Comparison of ENCODE assay signal across 29 mouse cellular contexts in the genomic region with DNA sequence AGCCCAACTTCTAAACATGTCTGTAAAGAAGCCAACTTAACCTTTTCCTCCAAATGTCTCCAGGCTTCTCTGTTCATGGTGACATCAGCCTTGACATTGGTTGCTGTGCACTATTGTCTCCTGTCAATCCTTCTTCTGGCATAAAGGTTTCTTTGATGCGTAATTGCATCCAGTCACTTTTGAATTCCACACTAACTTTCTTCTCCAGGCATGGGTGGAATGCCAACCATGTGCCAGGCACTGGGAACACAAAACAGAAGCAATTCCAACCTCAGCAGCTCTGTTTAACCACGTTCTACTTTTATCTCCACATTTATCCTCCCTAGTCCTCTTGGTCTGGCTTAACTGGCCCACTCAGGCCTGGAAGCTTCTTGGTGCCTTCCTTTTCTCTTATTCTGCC. TPM values are rescaled to one million over a fixed set of nuclear protein-coding genes. Genes with fewer than 3 reads are reported as not detected.
DNase-seq lines count a peak whose midpoint lies in the region; ATAC-seq and TF ChIP-seq lines count a peak whose summit lies in the region.
"Had no signal": no experiment of that assay in that cellular context is flagged by ENCODE, and none has a peak within 500 bp of the region (broad histone marks: within the 10 kb centered on the region; RNA-seq: fewer than 3 reads in every experiment).

No protein-coding gene starts in this region.

- DNase-seq in heart, adult 2 months: no peak
- no peak for DNase-seq in heart, embryonic 10.5 days (ENCODE audit: low spot score)
- DNase-seq in heart, postnatal 10 days: peak; percentile 22 to 31
- peak; percentile 65 for DNase-seq in midbrain, embryonic 11.5 days (ENCODE audit: low spot score, missing footprints)
- no peak for DNase-seq in natural killer cell, adult 2 months (ENCODE audit: low spot score in 2 of 2)
- DNase-seq: adrenal gland, postnatal 25 days; cerebellum, adult 18-20 months; cerebellum, postnatal 25 days; gastrocnemius, postnatal 36 days; kidney, adult 9 months; kidney, postnatal 10 days; liver, postnatal 0 days; lung, postnatal 36 days; retina, postnatal 1 day; right cerebral cortex, postnatal 14 days; thymus, postnatal 4 days had no signal

- no peaks in the 10 kb centered on the region for H3K9me3 ChIP-seq in heart, embryonic 10.5 days
- H3K9me3 ChIP-seq in heart, embryonic 12.5 days (replicated peaks): no peaks in the 10 kb centered on the region
- H3K9me3 ChIP-seq in midbrain, embryonic 11.5 days (ENCODE audit: control insufficient read depth, low read length): no peaks in the 10 kb centered on the region
- H3K9me3 ChIP-seq in midbrain, embryonic 15.5 days: no peaks in the 10 kb centered on the region
- H3K9me3 ChIP-seq: embryonic facial prominence, embryonic 10.5 days; embryonic facial prominence, embryonic 15.5 days; forebrain, embryonic 13.5 days; hindbrain, embryonic 12.5 days; limb, embryonic 12.5 days; liver, embryonic 12.5 days; midbrain, embryonic 12.5 days; neural tube, embryonic 15.5 days had no signal

- no peaks in the 10 kb centered on the region for H3K27me3 ChIP-seq in heart, adult 2 months (ENCODE audit: control insufficient read depth, insufficient read depth, low read length)
- no peaks in the 10 kb centered on the region for H3K27me3 ChIP-seq in heart, embryonic 10.5 days (ENCODE audit: insufficient read depth, poor library complexity, severe bottlenecking)
- no peaks in the 10 kb centered on the region for H3K27me3 ChIP-seq in heart, embryonic 12.5 days (replicated peaks)
- no peaks in the 10 kb centered on the region for H3K27me3 ChIP-seq in midbrain, embryonic 11.5 days (ENCODE audit: control insufficient read depth, insufficient read depth, low read length)
- no peaks in the 10 kb centered on the region for H3K27me3 ChIP-seq in midbrain, embryonic 15.5 days (replicated peaks)
- H3K27me3 ChIP-seq: embryonic facial prominence, embryonic 15.5 days; forebrain, embryonic 13.5 days; hindbrain, embryonic 12.5 days; limb, embryonic 12.5 days; liver, embryonic 12.5 days; midbrain, embryonic 12.5 days; neural tube, embryonic 15.5 days had no signal

- TF ChIP-seq EP300 in heart, adult 2 months (IDR thresholded peaks at IDR 0.05; ENCODE audit: insufficient read depth, low read depth, low read length): no peak

- peak overlapping the region; percentile 15 for H3K27ac ChIP-seq in heart, adult 2 months
- H3K27ac ChIP-seq in heart, embryonic 10.5 days: no peak overlapping the region
- H3K27ac ChIP-seq in heart, embryonic 12.5 days (ENCODE audit: poor library complexity, severe bottlenecking): no peak overlapping the region
- no peak overlapping the region for H3K27ac ChIP-seq in midbrain, embryonic 11.5 days (ENCODE audit: low read depth, low read length)
- H3K27ac ChIP-seq in midbrain, embryonic 15.5 days: no peak overlapping the region
- H3K27ac ChIP-seq: embryonic facial prominence, embryonic 10.5 days; embryonic facial prominence, embryonic 15.5 days; forebrain, embryonic 13.5 days; hindbrain, embryonic 12.5 days; left cerebral cortex, adult 2 months; limb, embryonic 12.5 days; liver, embryonic 12.5 days; midbrain, embryonic 12.5 days; neural tube, embryonic 15.5 days had no signal

- no peak overlapping the region for H3K4me3 ChIP-seq in heart, adult 2 months
- H3K4me3 ChIP-seq in heart, embryonic 10.5 days: no peak overlapping the region
- no peak overlapping the region for H3K4me3 ChIP-seq in heart, embryonic 12.5 days
- H3K4me3 ChIP-seq in midbrain, embryonic 11.5 days (ENCODE audit: low read depth, low read length): no peak overlapping the region
- no peak overlapping the region for H3K4me3 ChIP-seq in midbrain, embryonic 15.5 days
- H3K4me3 ChIP-seq: embryonic facial prominence, embryonic 10.5 days; embryonic facial prominence, embryonic 15.5 days; forebrain, embryonic 13.5 days; hindbrain, embryonic 12.5 days; left cerebral cortex, adult 2 months; limb, embryonic 12.5 days; liver, embryonic 12.5 days; midbrain, embryonic 12.5 days; neural tube, embryonic 15.5 days had no signal

- H3K4me1 ChIP-seq in heart, adult 2 months (ENCODE audit: control insufficient read depth, insufficient read depth, low read length): peaks cover 20% of the 10 kb centered on the region
- H3K4me1 ChIP-seq in heart, embryonic 10.5 days: peaks cover 29% of the 10 kb centered on the region
- peaks cover 52% of the 10 kb centered on the region for H3K4me1 ChIP-seq in heart, embryonic 12.5 days (replicated peaks)
- peaks cover 17% of the 10 kb centered on the region for H3K4me1 ChIP-seq in midbrain, embryonic 11.5 days (ENCODE audit: control insufficient read depth, insufficient read depth, low read length)
- peaks cover 37% of the 10 kb centered on the region for H3K4me1 ChIP-seq in midbrain, embryonic 15.5 days

- H3K4me2 ChIP-seq in heart, embryonic 12.5 days: no peak overlapping the region
- no peak overlapping the region for H3K4me2 ChIP-seq in midbrain, embryonic 11.5 days
- H3K4me2 ChIP-seq in midbrain, embryonic 15.5 days: no peak overlapping the region
- H3K4me2 ChIP-seq: embryonic facial prominence, embryonic 15.5 days; forebrain, embryonic 13.5 days; hindbrain, embryonic 12.5 days; limb, embryonic 12.5 days; liver, embryonic 12.5 days; midbrain, embryonic 12.5 days; neural tube, embryonic 15.5 days had no signal

- no peak for TF ChIP-seq CTCF in heart, adult 2 months (IDR thresholded peaks at IDR 0.05)

- WGBS in heart, adult 2 months: 38% methylated on average over 2 of the region's 2 CpGs
- 56% methylated on average over 2 of the region's 2 CpGs for WGBS in heart, embryonic 10.5 days
- WGBS in heart, embryonic 12.5 days: 42% methylated on average over 2 of the region's 2 CpGs
- WGBS in midbrain, embryonic 11.5 days: 93% methylated on average over 2 of the region's 2 CpGs
- WGBS in midbrain, embryonic 15.5 days: 85% methylated on average over 2 of the region's 2 CpGs

- intact Hi-C loops in heart, adult 2 months (cut with DNase I): loop anchor here (5.0 to 10.0 kb wide), 3 partner anchors 129 to 171 kb away; a partner anchor contains a TSS
- intact Hi-C loops in heart, postnatal 10 days (cut with DNase I): loop anchor here (5.0 kb wide), 1 partner anchor 129 kb away; no protein-coding TSS in a partner anchor

- H3K36me3 ChIP-seq in heart, adult 2 months (ENCODE audit: control insufficient read depth, insufficient read depth, low read length): peaks cover 50% of the 10 kb centered on the region
- H3K36me3 ChIP-seq in heart, embryonic 10.5 days: peaks cover 31% of the 10 kb centered on the region
- peaks cover 34% of the 10 kb centered on the region for H3K36me3 ChIP-seq in heart, embryonic 12.5 days
- peaks cover 7% of the 10 kb centered on the region; the same call in 1 of the 2 replicates for H3K36me3 ChIP-seq in midbrain, embryonic 11.5 days (ENCODE audit: control insufficient read depth, insufficient read depth, low read length)
- H3K36me3 ChIP-seq in midbrain, embryonic 15.5 days (replicated peaks): no peaks in the 10 kb centered on the region; the same call in 1 of the 2 replicates

- ATAC-seq in heart, embryonic 12.5 days (ENCODE audit: insufficient number of reproducible peaks, low FRiP score): no peak
- no peak for ATAC-seq in midbrain, embryonic 11.5 days (ENCODE audit: low FRiP score)
- no peak for ATAC-seq in midbrain, embryonic 15.5 days (replicated peaks)
- ATAC-seq: CD4-positive, CD25-positive, alpha-beta regulatory T cell, adult 4 months; forebrain, embryonic 13.5 days; intestine, embryonic 16.5 days; liver, embryonic 12.5 days; liver, postnatal 0 days had no signal

- TF ChIP-seq POLR2A in heart, adult 2 months (IDR thresholded peaks at IDR 0.05; ENCODE audit: insufficient read depth, low read depth, low read length): no peak

- peaks cover 24% of the 10 kb centered on the region for H3K79me2 ChIP-seq in heart, adult 2 months (replicated peaks; ENCODE audit: control insufficient read depth, insufficient read depth, low read length)

- H3K9ac ChIP-seq in heart, adult 2 months (ENCODE audit: low read depth, low read length): no peak overlapping the region
- no peak overlapping the region for H3K9ac ChIP-seq in heart, embryonic 12.5 days
- no peak overlapping the region for H3K9ac ChIP-seq in midbrain, embryonic 11.5 days (ENCODE audit: low read length)
- H3K9ac ChIP-seq in midbrain, embryonic 15.5 days: no peak overlapping the region
- H3K9ac ChIP-seq: embryonic facial prominence, embryonic 15.5 days; forebrain, embryonic 13.5 days; hindbrain, embryonic 12.5 days; limb, embryonic 12.5 days; liver, embryonic 12.5 days; liver, postnatal 0 days; midbrain, embryonic 12.5 days; neural tube, embryonic 15.5 days had no signal

RNA-seq across cellular contexts. Expression of a gene that starts 4.0 kb away (rescaled TPM):
- total RNA-seq in heart, adult 2 months (2021): 1 to 10 TPM; 2.9 to 5.1 TPM
- 2.5 and 3.5 TPM in 2 replicates for polyA plus RNA-seq in heart, adult 2 months (2012; rRNA removed)
- 15.8 and 16.5 TPM in 2 replicates for polyA plus RNA-seq in heart, embryonic 10.5 days (2016; fragmentation: Nextera tagmentation; extraction: Ambion mirVana)
- total RNA-seq in heart, postnatal 10 days (2021): 1 to 10 TPM; 4.9 to 6.3 TPM
- 12.2 and 14.0 TPM in 2 replicates for polyA plus RNA-seq in heart, embryonic 12.5 days (2016; fragmentation: Nextera tagmentation; extraction: Ambion mirVana)
- 15.7 and 17.8 TPM in 2 replicates for polyA plus RNA-seq in midbrain, embryonic 11.5 days (2014; fragmentation: Nextera tagmentation; extraction: Ambion mirVana)
- 19.3 and 20.4 TPM in 2 replicates for polyA plus RNA-seq in midbrain, embryonic 15.5 days (2015; fragmentation: Nextera tagmentation; extraction: Ambion mirVana)

RNA-seq across cellular contexts. Expression of a gene that starts 4.2 kb away (rescaled TPM):
- total RNA-seq in heart, adult 2 months (2021): 10 to 100 TPM; 60.0 to 61.1 TPM
- polyA plus RNA-seq in heart, adult 2 months (2012; rRNA removed): 25.9 and 32.5 TPM in 2 replicates
- 229 and 261 TPM in 2 replicates for polyA plus RNA-seq in heart, embryonic 10.5 days (2016; fragmentation: Nextera tagmentation; extraction: Ambion mirVana)
- total RNA-seq in heart, postnatal 10 days (2021): 10 to 100 TPM; 71.1 to 83.2 TPM
- polyA plus RNA-seq in heart, embryonic 12.5 days (2016; fragmentation: Nextera tagmentation; extraction: Ambion mirVana): 211 and 217 TPM in 2 replicates
- polyA plus RNA-seq in midbrain, embryonic 11.5 days (2014; fragmentation: Nextera tagmentation; extraction: Ambion mirVana): 366 and 369 TPM in 2 replicates
- polyA plus RNA-seq in midbrain, embryonic 15.5 days (2015; fragmentation: Nextera tagmentation; extraction: Ambion mirVana): 108 and 111 TPM in 2 replicates

RNA-seq across cellular contexts. Expression of a gene that starts 45.3 kb away (rescaled TPM):
- total RNA-seq in heart, adult 2 months (2021): 100 to 1,000 TPM in 1 of 2 experiments, 10 to 100 TPM in 1; 92.4 to 105 TPM
- 92.8 and 117 TPM in 2 replicates for polyA plus RNA-seq in heart, adult 2 months (2012; rRNA removed)
- polyA plus RNA-seq in heart, embryonic 10.5 days (2016; fragmentation: Nextera tagmentation; extraction: Ambion mirVana): 70.2 and 72.0 TPM in 2 replicates
- 100 to 1,000 TPM; 107 to 112 TPM for total RNA-seq in heart, postnatal 10 days (2021)
- polyA plus RNA-seq in heart, embryonic 12.5 days (2016; fragmentation: Nextera tagmentation; extraction: Ambion mirVana): 59.0 and 66.8 TPM in 2 replicates
- polyA plus RNA-seq in midbrain, embryonic 11.5 days (2014; fragmentation: Nextera tagmentation; extraction: Ambion mirVana): 67.4 and 70.7 TPM in 2 replicates
- 46.7 and 48.2 TPM in 2 replicates for polyA plus RNA-seq in midbrain, embryonic 15.5 days (2015; fragmentation: Nextera tagmentation; extraction: Ambion mirVana)

Comparison
In these comparisons a context has a peak if more than half of its experiments do, and no peak if none do; other contexts are left out.
1. DNase-seq: peak in heart, postnatal 10 days (2 of 2) and midbrain, embryonic 11.5 days (single experiment); none in heart, adult 2 months (0 of 2), heart, embryonic 10.5 days (single experiment) and natural killer cell, adult 2 months (0 of 2).